Mouse (Mus musculus) adrenal gland, postnatal 14 days (tissue): ENCODE results near the gene Insl5. TPM values are rescaled to one million over a fixed set of nuclear protein-coding genes. Genes with fewer than 3 reads are reported as not detected.

ENCODE experiments used
- DNase-seq: peaks from one replicate; pipeline ENCODE4 v3.0.0; 2021; ENCODE audit warnings: mixed read lengths
- long read RNA-seq, 2 experiments: library from polyadenylated mRNA; stranded (forward); transcript quantifications; one replicate each; pipeline ENCODE4 v2.0.0; 2021
- total RNA-seq: library from RNA; stranded (reverse); gene quantifications from 2 replicates; pipeline ENCODE4 v1.2.3, GENCODE M21; 2021

The Insl5 gene
- not detected in 2 replicates for total RNA-seq
- long read RNA-seq, experiment 1: 0 reads
- long read RNA-seq, experiment 2: 0 reads

DNA sequence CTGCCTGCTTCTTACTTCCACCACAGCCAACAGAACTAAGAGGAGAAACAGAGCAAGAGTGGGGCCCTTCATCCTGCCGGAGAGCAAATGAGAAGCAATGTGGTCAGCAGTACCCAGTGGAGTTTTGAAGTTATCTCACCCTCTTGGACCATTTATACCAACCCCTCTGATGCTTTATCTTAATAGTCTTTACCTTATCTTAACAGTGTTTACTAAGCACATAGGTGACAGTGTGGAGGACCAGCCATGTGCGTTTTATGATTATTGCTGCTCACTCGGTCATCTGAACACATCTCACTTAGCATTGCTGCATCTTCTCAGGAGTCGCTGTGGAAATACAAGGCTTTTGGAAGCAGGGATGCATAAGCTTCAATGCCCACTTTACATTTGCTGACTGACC lies at the start of gene Insl5:
Gene Insl5, minus strand, starts transcription at position 222 of the 400 bp plus-strand sequence.
- DNase-seq: no peak

GRCm38 (mm10) chr4:103070631-103071030 lies 44.0 kb upstream of the Insl5 start:
- DNase-seq: no peak

DNA sequence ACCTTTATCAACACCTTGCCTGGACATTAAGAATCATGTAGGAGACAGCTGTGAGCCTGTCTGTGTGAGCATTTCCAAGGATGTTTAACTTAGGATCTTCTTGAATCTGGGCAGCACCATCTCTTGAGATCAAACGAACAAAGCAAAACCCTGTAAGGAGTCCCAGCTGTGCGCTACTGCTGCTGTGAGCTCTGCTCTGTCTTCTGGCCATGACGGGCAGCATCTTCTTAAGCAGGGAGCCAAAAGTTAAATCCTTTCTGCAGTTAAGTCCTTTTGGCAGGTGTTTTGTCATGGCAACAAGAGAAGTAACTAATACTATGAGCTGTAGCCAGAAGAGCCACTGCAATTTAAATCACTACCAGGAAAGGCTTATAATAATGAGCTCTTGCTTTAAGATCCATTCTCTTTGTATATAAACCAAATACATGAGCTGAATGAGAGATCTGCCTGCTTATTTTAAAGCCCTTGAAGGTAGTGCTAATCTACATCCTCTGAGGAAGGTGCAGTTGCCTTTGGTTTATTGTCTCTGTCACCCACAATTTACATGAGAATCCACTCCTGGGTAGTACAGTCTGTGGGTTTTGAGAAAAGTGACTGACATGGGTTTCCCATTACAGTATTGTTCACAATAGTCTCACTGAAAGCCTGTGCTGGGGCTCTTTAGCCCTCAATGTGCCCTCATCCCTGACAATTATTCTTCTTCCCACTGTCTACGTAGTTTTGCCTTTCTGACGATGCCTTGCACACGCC lies 41.4 kb upstream of the Insl5 start:
- no peak for DNase-seq

- DNase-seq: no peak
Measured at GRCm38 (mm10) chr4:103064976-103065375, 38.3 kb upstream of the Insl5 start.

DNA sequence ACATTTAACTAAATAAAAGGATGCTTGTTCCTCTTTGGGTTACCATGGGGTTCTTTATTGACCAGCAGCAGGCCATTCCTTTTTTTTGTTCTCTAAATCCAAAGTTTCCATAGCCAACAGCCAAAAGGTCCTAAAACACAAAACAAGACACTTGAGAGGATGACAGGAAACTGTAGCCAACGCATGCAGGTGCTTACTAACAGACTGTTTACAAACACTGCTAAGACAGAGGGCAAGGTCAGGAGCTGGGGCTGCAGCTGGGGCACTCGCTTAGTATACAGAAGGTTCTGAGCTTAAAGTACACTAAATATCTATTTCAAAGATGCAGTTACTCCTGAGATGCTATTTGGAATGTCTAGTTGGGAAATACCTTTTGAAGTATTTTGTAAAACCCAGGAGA lies 37.8 kb upstream of the Insl5 start:
- DNase-seq: no peak

DNA sequence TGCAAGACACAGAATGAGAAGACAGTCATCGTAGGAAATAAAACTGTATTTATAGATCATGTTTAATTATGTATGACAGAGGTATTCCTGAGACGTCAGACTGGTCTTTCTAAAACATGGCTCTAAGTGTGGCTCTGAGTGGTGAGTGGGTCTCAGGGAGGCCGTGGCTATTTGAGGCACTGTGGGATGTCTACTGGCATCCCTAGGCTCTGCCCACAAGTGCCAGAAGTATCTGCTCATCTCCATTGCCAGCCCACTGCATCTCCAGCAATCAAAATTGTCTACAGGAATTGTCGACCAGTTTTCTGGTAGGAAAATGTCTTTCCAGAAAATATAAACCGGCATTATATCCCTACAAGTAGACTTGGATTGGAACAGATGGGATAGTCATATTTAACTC lies 30.3 kb upstream of the Insl5 start:
- no peak for DNase-seq

GRCm38 (mm10) chr4:103048046-103048445 lies 21.4 kb upstream of the Insl5 start:
- DNase-seq: no peak

DNA sequence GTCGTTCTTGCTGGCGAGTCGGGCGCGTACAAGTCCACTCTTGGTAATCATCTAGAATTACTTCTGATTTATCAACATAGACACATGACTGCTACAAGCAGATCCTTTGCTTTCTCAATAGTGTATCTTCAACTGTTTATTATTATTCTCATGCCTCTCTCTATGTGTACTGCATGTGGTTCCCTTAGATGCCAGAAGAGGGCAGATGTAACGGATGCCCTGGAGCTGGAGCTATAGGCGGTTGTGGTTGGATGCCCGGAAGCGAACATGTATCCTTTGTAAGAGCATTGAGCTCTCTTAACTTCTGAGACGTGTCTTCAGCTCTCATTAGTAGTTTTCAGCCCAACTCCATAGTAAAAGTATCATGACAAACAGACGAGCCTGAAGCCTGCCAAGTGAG lies 16.4 kb upstream of the Insl5 start:
- DNase-seq: no peak

- DNase-seq: no peak
Measured at GRCm38 (mm10) chr4:103039838-103040191, 13.2 kb upstream of the Insl5 start.

GRCm38 (mm10) chr4:103039103-103039837 lies 12.6 kb upstream of the Insl5 start:
- DNase-seq: no peak

DNA sequence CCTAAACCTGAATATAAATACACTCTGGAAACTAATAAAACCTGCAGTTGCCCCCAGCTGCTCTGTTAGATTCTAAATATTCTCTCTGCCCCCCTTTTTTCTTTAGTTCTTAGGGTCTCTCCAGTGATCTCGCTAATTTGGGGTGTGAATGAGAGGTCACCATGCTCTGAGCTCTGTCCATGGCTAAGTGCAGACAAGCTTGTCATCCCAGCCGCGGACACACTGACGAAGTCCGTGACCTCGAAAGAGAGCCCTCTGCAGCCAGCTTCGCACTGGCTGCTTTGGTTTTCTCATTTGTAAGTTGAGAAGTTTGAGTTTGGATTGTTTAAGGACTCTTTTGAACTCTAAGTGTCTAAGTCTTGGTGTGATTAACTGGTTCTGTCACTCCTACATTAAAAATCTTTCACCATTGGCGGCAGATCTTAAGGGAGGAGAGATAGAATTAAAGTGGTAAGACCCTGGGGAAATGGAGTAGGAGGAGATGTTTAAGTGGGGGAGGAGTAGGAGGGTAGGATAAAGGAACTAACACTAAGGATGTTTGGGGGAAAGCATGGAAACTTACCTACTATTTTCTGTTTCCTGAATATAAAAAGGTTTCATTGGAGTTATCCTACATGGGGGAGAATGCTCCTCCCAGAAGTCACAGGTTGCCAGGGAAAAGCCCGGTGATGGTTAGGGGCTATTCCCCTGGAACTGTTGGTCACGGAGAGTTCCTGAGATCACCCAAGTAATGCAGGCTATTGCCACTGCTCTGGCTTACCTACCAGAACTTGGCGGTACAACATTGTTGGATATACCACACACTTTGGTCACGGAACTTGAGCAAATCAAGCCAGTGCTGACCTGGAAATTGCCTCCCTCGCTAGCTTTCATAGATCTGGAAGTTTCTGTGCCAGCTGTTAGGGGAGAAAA lies 1.8 kb upstream of the Insl5 start:
- DNase-seq: no peak

DNA sequence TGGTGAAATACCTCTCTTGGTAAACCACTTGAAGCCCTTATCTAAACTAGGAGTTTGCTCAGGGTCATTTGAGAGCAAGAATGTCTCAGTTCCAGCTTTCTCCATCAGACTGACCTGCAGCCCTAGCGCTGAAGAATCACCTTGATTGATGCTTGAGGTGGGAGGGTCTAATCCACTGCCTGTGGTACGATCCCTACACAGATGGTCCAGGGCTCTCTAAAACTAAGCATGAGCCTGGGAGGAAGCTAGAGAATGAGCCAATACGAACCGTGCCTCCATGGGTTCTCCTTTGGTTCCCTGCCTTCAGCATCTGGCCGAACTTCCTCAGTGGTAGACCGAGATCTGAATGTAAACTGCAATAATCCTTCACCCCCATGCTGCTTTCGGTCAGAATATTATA lies 1.1 kb upstream of the Insl5 start:
- DNase-seq: no peak

DNA sequence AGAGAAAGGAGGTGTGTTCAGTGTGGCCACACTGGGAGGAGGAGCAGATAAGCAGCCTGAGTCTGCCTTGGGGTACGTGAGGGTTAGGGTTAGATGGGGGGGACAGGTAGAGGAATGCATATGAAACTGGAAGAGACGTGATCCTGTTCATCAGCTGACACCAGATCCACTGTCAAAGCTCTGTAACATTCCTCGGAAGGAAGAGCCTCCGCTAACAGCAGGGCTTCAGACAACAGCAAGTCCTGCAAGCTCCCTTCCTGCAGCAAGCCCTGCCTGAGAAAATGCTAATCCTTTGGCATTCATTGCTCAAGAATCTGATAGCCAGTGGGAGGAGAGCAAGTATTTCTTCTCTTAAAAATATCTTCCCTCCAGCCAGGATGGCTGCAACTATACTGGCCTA lies 13.2 kb downstream of the Insl5 start:
- DNase-seq: no peak

GRCm38 (mm10) chr4:103011823-103012222 lies 14.8 kb downstream of the Insl5 start:
- no peak for DNase-seq

DNA sequence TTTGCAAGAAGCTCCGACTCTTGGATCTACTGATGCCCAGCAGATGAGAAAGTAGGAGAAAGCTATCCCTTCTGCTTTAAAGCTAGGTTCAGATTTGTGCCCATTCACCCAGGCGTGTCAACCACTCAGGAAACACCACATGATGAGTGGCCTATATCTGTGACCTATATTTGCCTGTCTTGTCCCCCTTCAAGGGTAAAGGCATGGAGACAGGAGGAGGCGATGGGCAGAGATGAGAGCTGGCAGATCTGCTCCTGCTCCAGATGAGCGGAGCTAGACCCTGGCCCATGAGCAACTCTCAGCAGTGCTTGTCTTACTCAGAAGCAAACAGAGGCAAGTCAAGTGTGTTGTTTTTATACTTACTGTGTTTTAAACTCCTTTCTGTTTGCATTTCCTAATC lies 15.9 kb downstream of the Insl5 start:
- DNase-seq: no peak

DNA sequence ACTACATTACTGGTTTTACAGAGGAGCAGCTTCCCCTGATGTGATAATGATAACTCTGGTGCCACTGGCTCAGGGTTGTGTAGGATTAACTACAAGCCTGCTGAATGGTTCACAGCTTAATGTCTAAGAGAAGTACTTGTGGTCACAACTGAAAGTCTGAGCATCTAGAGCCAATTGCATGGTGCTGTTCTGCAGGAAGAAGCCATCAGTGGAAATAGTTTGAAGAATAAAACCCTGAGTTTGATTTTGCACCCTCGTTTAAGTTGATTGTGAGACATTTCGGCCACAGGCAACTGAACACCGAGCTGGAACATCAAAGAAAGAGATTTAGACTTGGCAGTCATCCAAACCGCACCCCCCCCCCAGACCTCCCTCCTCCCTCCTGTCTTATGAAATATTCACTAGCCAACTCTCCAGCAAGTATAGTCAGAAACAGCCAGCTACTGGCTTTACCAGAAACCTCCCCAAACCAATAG lies 19.7 kb downstream of the Insl5 start:
- peak; percentile 39 for DNase-seq

GRCm38 (mm10) chr4:103006266-103006665 lies 20.4 kb downstream of the Insl5 start:
- no peak for DNase-seq

GRCm38 (mm10) chr4:103005190-103005945 lies 21.3 kb downstream of the Insl5 start:
- DNase-seq: no peak

DNA sequence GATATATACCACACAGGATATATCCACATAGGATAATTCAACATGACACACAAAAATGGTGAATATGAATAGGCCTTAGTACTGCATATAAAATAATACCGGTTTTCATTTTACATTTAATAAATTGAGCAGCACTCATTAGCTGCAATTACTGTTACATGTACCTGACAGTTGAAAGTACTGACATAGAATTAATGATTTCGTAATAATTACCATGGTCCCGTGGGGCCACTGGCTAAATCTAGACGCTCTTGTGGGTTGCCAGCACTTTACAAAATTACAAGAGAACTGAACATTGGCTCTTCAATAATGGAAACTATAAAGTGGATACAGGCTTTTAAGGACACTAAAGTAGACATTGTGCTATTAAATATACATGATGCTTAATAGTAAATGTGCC lies 22.0 kb downstream of the Insl5 start:
- DNase-seq: no peak

- DNase-seq: no peak
Measured at GRCm38 (mm10) chr4:102991685-102992084, 35.0 kb downstream of the Insl5 start.

DNA sequence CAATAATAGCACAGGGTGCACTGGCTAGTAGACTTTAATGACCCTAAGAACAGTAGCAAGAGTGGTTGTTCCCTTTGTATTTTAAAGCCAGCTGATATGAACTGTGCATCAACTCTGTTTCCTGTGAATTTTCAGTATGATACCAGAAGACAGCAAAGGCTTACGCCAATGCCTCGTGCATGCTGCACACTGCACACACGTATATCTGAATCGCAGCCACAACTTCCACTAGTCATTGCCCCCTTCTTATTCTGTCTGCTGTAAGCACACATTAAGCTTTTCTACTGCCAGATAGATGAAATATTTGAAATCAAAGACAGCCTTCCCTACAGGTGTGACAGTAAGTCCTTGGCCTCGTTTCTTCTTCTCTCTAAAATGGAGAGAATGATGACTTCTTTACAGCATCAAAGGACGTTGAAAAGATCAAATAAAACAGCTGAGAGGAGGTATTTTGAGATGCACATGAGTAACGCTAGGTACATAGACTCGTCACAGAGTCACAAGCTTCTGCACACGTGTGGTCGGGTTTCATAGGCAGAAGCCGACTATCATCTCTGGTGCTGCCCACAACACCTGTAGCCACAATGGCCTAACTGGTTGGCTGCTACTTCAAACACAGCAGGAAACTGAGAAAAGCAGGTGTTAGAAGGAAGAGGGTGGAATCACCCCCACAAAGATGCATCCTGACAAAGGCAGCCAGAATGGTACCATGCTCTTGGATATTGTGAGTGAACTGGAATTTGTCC lies 35.9 kb downstream of the Insl5 start:
- DNase-seq: no peak
